Mouse (Mus musculus) forebrain, embryonic 14.5 days (tissue): Measurements from ENCODE around the gene Strn. TPM values are rescaled to one million over a fixed set of nuclear protein-coding genes. Genes with fewer than 3 reads are reported as not detected.

Experiments used
- ATAC-seq: fragments of 200-750 bp; cut with Nextera tagmentation; 2 replicates; pipeline ENCODE4 v1.8.0; 2017; ENCODE audit warnings: mild to moderate bottlenecking, moderate library complexity
- DNase-seq: peaks from one replicate; pipeline ENCODE4 v3.0.0-alpha.2; 2015; ENCODE audit warnings: low spot score
- H3K27ac ChIP-seq: fragments of 300-500 bp; sonication (generic); 2 replicates; pipeline ENCODE4 v1.5.1; 2014; ENCODE audit warnings: low read depth, mild to moderate bottlenecking, control low read depth, low read length, moderate library complexity
- H3K27me3 ChIP-seq: fragments of 300-500 bp; sonication (generic); replicated peaks from 2 replicates; pipeline ENCODE4 v1.6.1; 2014; ENCODE audit warnings: low read length, control low read depth, mixed read lengths; ENCODE audit not compliant: control insufficient read depth, insufficient read depth
- H3K36me3 ChIP-seq: fragments of 300-500 bp; sonication (generic); 2 replicates; pipeline ENCODE4 v1.6.1; 2014; ENCODE audit warnings: low read length, control low read depth; ENCODE audit not compliant: control insufficient read depth, insufficient read depth
- H3K4me1 ChIP-seq: fragments of 300-500 bp; sonication (generic); 2 replicates; pipeline ENCODE4 v1.6.1; 2014; ENCODE audit warnings: antibody characterized with exemption, low read length, control low read depth; ENCODE audit not compliant: control insufficient read depth, insufficient read depth
- H3K4me2 ChIP-seq: fragments of 300-500 bp; sonication (generic); 2 replicates; pipeline ENCODE4 v1.6.1; 2014; ENCODE audit warnings: mild to moderate bottlenecking, control low read depth, low read length
- H3K4me3 ChIP-seq: fragments of 300-500 bp; sonication (generic); 2 replicates; pipeline ENCODE4 v1.5.1; 2014; ENCODE audit warnings: low read depth, low read length, control low read depth
- H3K9ac ChIP-seq: fragments of 300-500 bp; sonication (generic); 2 replicates; pipeline ENCODE4 v1.6.1; 2014; ENCODE audit warnings: mild to moderate bottlenecking, low read length, control low read depth, moderate library complexity
- H3K9me3 ChIP-seq: fragments of 300-500 bp; sonication (generic); replicated peaks from 2 replicates; pipeline ENCODE4 v1.6.1; 2016; ENCODE audit warnings: low read length, control low read depth, mixed read lengths; ENCODE audit not compliant: control insufficient read depth
- WGBS: fragments of 180-500 bp; shearing (Covaris S2); extraction: QIAGEN DNeasy Blood & Tissue Kit; methylation state at CpG from one replicate; pipeline ENCODE4 v1.1.7; 2014; 5-methylcytosine and 5-hydroxymethylcytosine counted together
- polyA plus RNA-seq: library from polyadenylated mRNA; unstranded; fragments of >200 nt; fragmentation: Nextera tagmentation; extraction: Ambion mirVana; gene quantifications from 2 replicates; pipeline ENCODE4 v1.2.1, GENCODE M21; 2014

The Strn gene
- 4.5 and 5.8 TPM in 2 replicates for polyA plus RNA-seq

GRCm38 (mm10) chr17:78737096-78737495 is at the start of gene Strn:
Gene Strn (minus strand): TSS chr17:78737196.
- 39% methylated on average over 4 of the region's 4 CpGs for WGBS

GRCm38 (mm10) chr17:78778765-78779164 is 41.8 kb upstream of the Strn start:
- H3K4me3 ChIP-seq = no peak overlapping the region
- H3K36me3 ChIP-seq = peaks cover 21% of the 10 kb centered on the region
- 93% methylated on average over 1 of the region's 1 CpGs for WGBS
- no peak for ATAC-seq
- no peak overlapping the region for H3K27ac ChIP-seq
- H3K4me2 ChIP-seq = no peak overlapping the region
- no peaks in the 10 kb centered on the region for H3K27me3 ChIP-seq
- no peaks in the 10 kb centered on the region for H3K9me3 ChIP-seq
- DNase-seq = no peak
- no peak overlapping the region for H3K9ac ChIP-seq
- H3K4me1 ChIP-seq = no peaks in the 10 kb centered on the region

More at GRCm38 (mm10) chr17:78737096-78737495, at the start of gene Strn:
- Histone ChIP-seq H3K36me3 (no peaks in the 10 kb centered on the region), H3K9ac (peak within 1 kb of the TSS; percentile 91), H3K4me1 (peaks cover 6% of the 10 kb centered on the region), H3K27ac (peak within 1 kb of the TSS; percentile 78), H3K9me3 (no peaks in the 10 kb centered on the region), H3K27me3 (no peaks in the 10 kb centered on the region), H3K4me3 (peak within 1 kb of the TSS; percentile 86), H3K4me2 (peak within 1 kb of the TSS; percentile 75)
- ATAC-seq = no peak
- DNase-seq = no peak

DNA sequence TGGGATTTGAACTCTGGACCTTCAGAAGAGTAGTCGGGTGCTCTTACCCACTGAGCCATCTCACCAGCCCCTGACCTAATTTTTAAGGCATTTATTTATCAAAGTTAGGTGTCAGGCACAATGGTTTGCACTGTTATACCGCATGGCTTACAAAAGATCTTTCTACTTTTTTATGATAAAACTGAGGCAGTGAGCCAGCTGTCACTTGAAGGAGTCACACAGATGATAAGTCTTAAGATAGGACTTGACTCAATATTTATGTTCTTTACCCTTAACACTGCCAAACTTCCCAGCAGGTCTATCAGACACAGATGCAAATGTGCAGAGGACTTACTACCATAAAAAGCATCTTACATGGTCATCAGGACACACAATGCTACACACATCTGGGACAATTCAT is 35.3 kb upstream of the Strn start:
- Histone ChIP-seq H3K27ac (no peak overlapping the region), H3K4me3 (no peak overlapping the region), H3K9ac (no peak overlapping the region), H3K4me1 (no peaks in the 10 kb centered on the region), H3K4me2 (no peak overlapping the region), H3K9me3 (no peaks in the 10 kb centered on the region), H3K27me3 (no peaks in the 10 kb centered on the region), H3K36me3 (peaks cover 38% of the 10 kb centered on the region)
- 95% methylated on average over 2 of the region's 2 CpGs for whole genome bisulfite sequencing
- no peak for DNase-seq
- ATAC-seq = no peak

GRCm38 (mm10) chr17:78770932-78771331 is 33.9 kb upstream of the Strn start:
- DNase-seq = no peak
- Histone ChIP-seq H3K36me3 (peaks cover 42% of the 10 kb centered on the region), H3K27me3 (no peaks in the 10 kb centered on the region), H3K9ac (no peak overlapping the region), H3K4me3 (no peak overlapping the region), H3K4me2 (no peak overlapping the region), H3K4me1 (no peaks in the 10 kb centered on the region), H3K9me3 (no peaks in the 10 kb centered on the region), H3K27ac (no peak overlapping the region)
- 82% methylated on average over 7 of the region's 7 CpGs for WGBS
- ATAC-seq = no peak

DNA sequence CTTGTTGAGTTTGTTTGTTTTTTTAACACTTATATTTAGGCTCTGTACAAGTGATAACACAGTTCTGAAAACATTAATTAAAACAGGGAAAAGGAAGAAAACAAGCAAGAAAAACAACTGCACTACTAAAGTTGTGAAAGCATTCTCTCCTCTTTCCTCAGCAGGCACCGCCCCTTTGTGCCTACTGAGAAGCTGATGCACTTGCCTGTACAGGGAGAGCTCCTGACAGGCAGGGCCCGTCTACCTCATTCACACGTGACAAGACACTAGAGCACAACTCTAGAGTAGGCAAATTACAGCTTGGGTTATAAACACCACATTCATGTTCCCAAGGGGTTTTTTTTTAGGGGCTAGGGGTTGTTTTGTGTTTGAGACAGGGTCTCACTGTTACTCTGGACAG is 32.3 kb upstream of the Strn start:
- Histone ChIP-seq H3K4me1 (no peaks in the 10 kb centered on the region), H3K27ac (no peak overlapping the region), H3K4me2 (no peak overlapping the region), H3K36me3 (peaks cover 49% of the 10 kb centered on the region), H3K4me3 (no peak overlapping the region), H3K9me3 (no peaks in the 10 kb centered on the region), H3K27me3 (no peaks in the 10 kb centered on the region), H3K9ac (no peak overlapping the region)
- WGBS = 78% methylated on average over 3 of the region's 3 CpGs
- DNase-seq = no peak
- ATAC-seq = no peak

DNA sequence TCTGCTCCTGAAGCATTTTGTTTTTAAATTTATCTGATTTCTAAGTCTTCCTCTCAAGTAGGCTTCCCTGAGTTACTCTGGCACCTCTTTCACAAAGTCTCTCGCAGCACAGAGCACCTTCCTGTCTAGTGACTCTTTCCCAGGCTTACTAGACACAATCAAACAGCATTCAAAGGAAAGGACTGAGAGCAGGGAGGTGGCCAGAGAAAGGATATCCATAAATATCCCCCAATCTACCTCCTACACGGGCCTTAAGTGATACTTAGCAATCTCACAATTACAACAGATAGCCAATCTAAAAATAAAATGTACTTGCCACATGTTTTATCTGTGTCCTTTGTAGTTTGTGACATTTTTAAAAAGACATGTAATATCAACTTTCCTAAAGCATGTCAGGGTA is 31.9 kb upstream of the Strn start:
- no peak for ATAC-seq
- Histone ChIP-seq H3K4me2 (no peak overlapping the region), H3K36me3 (peaks cover 53% of the 10 kb centered on the region), H3K9ac (no peak overlapping the region), H3K9me3 (no peaks in the 10 kb centered on the region), H3K4me3 (no peak overlapping the region), H3K27me3 (no peaks in the 10 kb centered on the region), H3K4me1 (no peaks in the 10 kb centered on the region), H3K27ac (no peak overlapping the region)
- WGBS = 75% methylated on average over 2 of the region's 2 CpGs
- DNase-seq = no peak

- Histone ChIP-seq H3K4me2 (no peak overlapping the region), H3K9ac (no peak overlapping the region), H3K4me3 (no peak overlapping the region), H3K9me3 (no peaks in the 10 kb centered on the region), H3K36me3 (peaks cover 48% of the 10 kb centered on the region), H3K27me3 (no peaks in the 10 kb centered on the region), H3K27ac (no peak overlapping the region), H3K4me1 (no peaks in the 10 kb centered on the region)
- 79% methylated on average over 8 of the region's 8 CpGs for WGBS
- DNase-seq (no peak), ATAC-seq (no peak)
These were observed 30.6 kb upstream of the Strn start for GRCm38 (mm10) chr17:78767546-78767945.

GRCm38 (mm10) chr17:78766084-78766483 is 29.1 kb upstream of the Strn start:
- peaks cover 53% of the 10 kb centered on the region for H3K36me3 ChIP-seq
- H3K4me1 ChIP-seq = no peaks in the 10 kb centered on the region
- H3K9me3 ChIP-seq = no peaks in the 10 kb centered on the region
- H3K4me2 ChIP-seq = no peak overlapping the region
- H3K9ac ChIP-seq = no peak overlapping the region
- no peak overlapping the region for H3K27ac ChIP-seq
- H3K4me3 ChIP-seq = no peak overlapping the region
- WGBS = 90% methylated on average over 7 of the region's 7 CpGs
- no peaks in the 10 kb centered on the region for H3K27me3 ChIP-seq
- DNase-seq (no peak), ATAC-seq (no peak)

GRCm38 (mm10) chr17:78763272-78763671 is 26.3 kb upstream of the Strn start:
- Histone ChIP-seq H3K4me1 (no peaks in the 10 kb centered on the region), H3K4me3 (no peak overlapping the region), H3K9ac (no peak overlapping the region), H3K4me2 (no peak overlapping the region), H3K27me3 (no peaks in the 10 kb centered on the region), H3K9me3 (no peaks in the 10 kb centered on the region), H3K27ac (no peak overlapping the region), H3K36me3 (peaks cover 50% of the 10 kb centered on the region)
- DNase-seq (no peak), ATAC-seq (no peak)
- WGBS = 96% methylated on average over 5 of the region's 5 CpGs
